Mouse (Mus musculus): ENCODE results near the gene Arhgef12.
"Not testable (repeated sequence)": the region's sequence is repeated elsewhere in the genome, so short reads cannot be mapped to it uniquely, and the experiment has no call there.

Arhgef12 gene

DNA sequence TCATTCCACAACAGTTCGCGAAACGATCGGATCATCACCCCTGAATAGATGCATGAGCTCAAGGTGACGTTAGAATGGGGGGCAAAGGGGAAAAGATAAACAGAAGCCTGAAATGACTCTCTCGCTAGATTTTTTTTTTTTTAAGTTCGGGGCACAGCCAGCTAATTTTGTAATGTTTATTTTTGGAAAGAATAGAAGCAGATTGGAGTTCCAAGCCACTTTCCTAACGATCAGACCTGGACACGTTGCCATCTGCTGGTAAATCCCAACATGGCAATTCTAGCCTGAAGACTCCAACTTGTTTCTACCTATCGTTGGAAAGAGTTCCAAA is at the start of gene Arhgef12:
Arhgef12 (minus strand) TSS at position 53 of the 331 bp plus-strand sequence.
- DNase-seq (ENCODE audit: low read depth, low spot score), result peak; percentile 42

DNA sequence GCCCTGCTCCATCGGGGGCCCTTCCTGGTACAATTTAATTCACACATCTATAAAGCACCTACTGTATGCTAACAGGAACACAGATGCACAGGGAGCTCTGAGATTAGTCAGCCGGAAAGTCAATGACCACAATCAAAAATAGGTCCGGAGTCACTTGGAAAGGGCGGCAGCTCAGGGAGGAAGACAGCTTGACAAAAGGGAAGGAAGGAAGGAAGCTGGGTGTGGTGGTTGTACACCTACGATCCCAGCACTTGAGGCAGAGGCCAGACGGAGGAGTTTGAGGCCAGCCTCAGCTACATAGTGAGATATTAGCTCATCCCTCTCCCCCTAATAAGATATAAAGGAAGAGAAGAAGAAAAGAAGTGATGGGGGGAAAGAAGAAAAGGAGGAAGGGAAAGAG is 48.9 kb upstream of the Arhgef12 start:
- no peak for DNase-seq (ENCODE audit: low read depth, low spot score)

- DNase-seq (ENCODE audit: low read depth, low spot score), result no peak
These were observed 44.7 kb upstream of the Arhgef12 start for GRCm38 (mm10) chr9:43151779-43152178.

DNA sequence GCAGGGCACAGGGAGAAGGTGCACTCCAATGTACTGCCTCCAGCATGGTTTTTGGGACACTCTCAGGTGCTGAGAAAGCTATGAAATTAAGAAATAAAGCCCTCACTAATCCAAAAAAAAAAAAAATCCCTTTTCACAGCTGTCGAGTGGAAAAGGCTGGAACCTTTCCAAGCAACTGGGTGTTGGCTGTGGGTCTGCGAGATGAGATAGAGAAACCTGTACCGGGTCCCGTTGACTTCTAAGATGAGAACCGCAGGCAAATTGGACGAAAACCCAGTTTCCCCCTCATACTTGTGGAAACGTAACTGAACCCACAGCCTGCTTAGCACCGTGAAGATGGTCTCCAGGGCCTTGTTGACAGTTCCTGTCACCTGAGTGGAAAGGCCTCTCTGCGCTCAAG is 43.9 kb upstream of the Arhgef12 start:
- DNase-seq (ENCODE audit: low read depth, low spot score), result no peak

GRCm38 (mm10) chr9:43150075-43150474 is 43.0 kb upstream of the Arhgef12 start:
- no peak for DNase-seq (ENCODE audit: low read depth, low spot score)

DNA sequence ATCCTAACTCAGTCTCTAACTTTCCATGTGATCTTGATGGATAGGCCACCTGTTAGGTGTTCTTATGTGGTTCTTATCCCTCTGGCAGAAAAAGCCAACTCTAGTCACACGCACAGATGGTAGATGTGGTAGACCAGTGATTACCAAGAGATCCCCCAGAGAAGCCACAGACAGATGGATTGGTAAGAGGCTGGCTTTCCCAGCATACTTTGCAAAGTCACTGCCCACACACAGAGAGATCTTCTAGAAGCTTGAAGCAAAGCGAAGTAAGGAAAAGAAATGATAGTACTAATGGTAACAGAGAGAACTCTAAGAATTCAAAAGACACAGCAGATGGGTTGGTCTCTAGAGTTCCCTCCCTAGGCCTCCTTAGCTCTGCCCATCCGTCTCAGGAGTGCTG is 42.5 kb upstream of the Arhgef12 start:
- no peak for DNase-seq (ENCODE audit: low read depth, low spot score)

DNA sequence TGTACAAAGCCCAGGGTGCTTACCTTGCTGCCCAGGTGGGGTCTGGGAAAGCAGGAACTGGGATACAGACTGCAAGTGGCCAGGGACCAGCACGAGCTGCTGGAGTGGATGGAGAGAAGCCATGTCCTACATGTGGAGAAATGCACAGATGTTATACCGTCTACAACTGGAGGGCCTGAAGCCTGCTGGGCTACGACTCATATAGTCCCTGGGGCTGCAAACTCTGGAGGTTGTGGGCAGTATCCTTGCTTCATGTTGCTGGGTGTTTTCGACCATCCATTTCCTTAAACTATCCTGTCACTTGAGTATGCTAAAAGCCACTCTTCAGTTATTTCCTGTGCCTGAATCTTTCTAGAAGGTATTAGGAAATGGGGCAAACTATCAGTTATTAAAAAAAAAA is 38.2 kb upstream of the Arhgef12 start:
- DNase-seq (ENCODE audit: low read depth, low spot score), result no peak

- no peak for DNase-seq (ENCODE audit: low read depth, low spot score)
These were observed 37.3 kb upstream of the Arhgef12 start for GRCm38 (mm10) chr9:43144206-43144810.

- DNase-seq (ENCODE audit: low read depth, low spot score), result peak; percentile 60
These were observed 34.8 kb upstream of the Arhgef12 start for GRCm38 (mm10) chr9:43141839-43142238.

GRCm38 (mm10) chr9:43133525-43133924 is 26.5 kb upstream of the Arhgef12 start:
- DNase-seq (ENCODE audit: low read depth, low spot score), result no peak

GRCm38 (mm10) chr9:43132380-43132779 is 25.3 kb upstream of the Arhgef12 start:
- no peak for DNase-seq (ENCODE audit: low read depth, low spot score)

- no peak for DNase-seq (ENCODE audit: low read depth, low spot score)
These were observed 24.9 kb upstream of the Arhgef12 start for GRCm38 (mm10) chr9:43131940-43132339.

GRCm38 (mm10) chr9:43130684-43131083 is 23.6 kb upstream of the Arhgef12 start:
- peak; percentile 19 for DNase-seq (ENCODE audit: low read depth, low spot score)

DNA sequence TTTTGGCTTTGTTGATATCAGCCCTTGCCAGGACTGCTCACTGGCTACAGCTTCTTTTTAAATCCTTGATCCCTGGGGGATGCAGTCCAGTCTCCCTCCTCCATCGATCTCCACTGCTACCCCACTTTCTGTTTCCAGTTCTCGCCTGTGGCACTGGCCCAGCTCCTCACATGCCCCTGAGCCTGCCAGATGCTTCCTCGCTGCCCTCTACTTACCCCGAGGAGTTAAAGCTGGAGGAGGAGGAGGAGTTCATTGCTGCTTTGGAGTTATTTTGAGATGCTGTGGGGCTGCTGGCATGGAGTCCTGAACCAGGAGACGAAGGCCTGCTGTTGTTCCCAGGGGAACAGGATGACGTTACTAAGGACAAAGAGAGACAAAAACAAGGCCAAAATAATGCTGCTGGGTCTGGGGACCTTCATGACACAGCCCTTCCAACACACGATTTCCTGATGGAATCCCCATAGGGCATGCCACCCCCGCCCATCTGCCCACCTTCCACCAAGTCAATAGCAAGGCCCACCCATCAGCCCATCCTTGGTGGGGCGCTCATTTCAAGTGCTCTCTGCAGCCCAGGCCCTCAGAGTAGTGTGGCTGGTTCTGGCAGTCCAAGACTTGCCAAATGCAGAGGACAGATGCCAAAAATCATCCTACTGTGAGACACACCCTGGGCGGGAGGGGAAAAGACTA is 20.2 kb upstream of the Arhgef12 start:
- DNase-seq (ENCODE audit: low read depth, low spot score), result no peak

DNA sequence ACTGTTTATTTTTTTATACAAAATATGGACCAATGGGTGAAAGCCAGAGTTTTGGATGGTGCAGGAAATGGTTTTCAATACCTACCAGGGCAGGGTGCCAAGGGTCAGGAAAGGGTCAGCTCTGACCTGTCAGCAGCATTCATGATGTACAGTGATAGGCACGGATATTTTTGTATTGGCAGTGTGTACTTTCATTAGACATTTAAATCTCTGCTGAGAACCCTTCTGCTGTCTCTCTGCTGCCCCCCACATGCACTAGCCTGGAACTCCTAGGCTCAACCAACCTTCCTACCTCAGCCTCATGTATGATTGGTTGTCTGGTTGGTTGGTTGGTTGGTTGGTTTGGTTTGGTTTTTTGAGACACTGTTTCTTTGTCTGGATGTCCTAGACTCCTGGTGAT is 15.3 kb upstream of the Arhgef12 start:
- DNase-seq (ENCODE audit: low read depth, low spot score), result peak; percentile 40

DNA sequence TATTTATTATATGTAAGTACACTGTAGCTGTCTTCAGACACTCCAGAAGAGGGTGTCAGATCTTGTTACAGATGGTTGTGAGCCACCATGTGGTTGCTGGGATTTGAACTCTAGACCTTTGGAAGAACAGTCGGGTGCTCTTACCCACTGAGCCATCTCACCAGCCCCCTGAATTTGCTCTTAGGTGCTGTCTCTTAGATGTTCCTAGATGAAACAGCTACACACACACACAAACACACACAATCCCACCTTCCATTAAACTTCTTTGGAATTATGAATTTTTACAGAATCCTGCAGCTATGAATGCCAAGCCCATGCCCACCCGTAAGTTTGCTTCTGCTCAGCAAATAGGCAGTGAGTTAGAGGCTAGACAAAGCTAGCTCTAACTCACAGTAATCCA is 14.9 kb upstream of the Arhgef12 start:
- not testable (repeated sequence) for DNase-seq (ENCODE audit: low read depth, low spot score)

GRCm38 (mm10) chr9:43116997-43117336 is 9.9 kb upstream of the Arhgef12 start:
- no peak for DNase-seq (ENCODE audit: low read depth, low spot score)

GRCm38 (mm10) chr9:43116134-43116996 is 9.3 kb upstream of the Arhgef12 start, which contains the start of gene Tmem136:
Gene Tmem136 (minus strand): TSS chr9:43116570.
- no peak for DNase-seq (ENCODE audit: low read depth, low spot score)

DNA sequence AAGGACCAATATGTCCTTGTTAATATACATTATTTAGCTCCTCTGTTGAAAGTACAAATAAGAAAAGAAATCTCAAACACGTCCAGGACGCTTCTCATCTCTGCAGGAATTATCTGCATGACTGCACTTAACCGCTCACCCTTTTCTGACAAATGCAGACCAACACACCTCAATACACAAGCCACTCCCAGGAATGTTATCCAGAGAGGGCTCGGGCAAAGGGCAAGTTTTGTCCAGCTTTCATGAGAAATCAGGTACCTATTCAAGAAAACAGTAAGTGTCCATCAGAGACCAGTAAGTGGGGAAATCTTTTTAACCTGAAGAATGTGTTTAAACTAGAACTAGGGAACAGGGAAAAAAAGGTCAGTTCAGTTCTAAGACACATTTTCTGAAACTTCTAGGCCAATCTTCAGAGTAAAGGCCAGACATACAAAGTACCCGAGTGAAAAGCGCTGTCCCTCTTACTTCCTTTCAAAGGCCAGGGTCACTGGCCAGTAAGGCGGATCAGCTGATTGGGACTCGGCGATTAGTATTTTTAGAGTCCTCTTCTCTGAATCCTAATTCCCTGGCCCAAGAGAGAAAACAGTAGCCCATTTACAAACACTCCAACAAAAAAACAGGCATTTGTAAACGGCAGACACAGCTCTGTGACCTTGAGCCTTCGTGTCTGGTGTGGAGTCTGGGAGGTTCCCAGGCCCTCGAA is 8.5 kb upstream of the Arhgef12 start:
- no peak for DNase-seq (ENCODE audit: low read depth, low spot score)

DNA sequence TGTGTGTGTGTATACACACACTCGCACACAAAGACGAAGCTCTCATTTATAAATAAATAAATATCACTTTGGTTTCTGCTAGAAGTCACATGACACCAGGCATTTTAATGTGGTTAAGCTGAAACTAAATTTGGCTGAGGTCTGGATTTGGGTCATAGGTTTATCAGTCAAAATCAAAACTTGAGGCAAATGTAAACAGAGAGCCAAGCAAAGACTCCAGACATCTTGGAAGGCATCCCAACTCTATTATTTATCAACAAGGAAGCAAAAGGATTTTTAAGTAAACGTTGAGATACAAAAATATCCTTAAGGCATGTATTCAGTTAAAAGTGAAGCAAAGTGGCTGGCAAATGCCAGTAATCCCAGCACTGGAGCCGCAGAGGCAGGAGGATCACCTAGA is 7.8 kb upstream of the Arhgef12 start:
- no peak for DNase-seq (ENCODE audit: low read depth, low spot score)

GRCm38 (mm10) chr9:43110286-43110980 is 3.4 kb upstream of the Arhgef12 start:
- no peak for DNase-seq (ENCODE audit: low read depth, low spot score)

All from A20 (cell line).